Mouse (Mus musculus) heart, adult 18-20 months (tissue): ENCODE results near the gene Nkx2-2. TPM values are rescaled to one million over a fixed set of nuclear protein-coding genes. Genes with fewer than 3 reads are reported as not detected.

ENCODE experiments used
- DNase-seq, 2 experiments: peaks; one replicate each; pipeline ENCODE4 v3.0.0; 2021 to 2022; ENCODE audit warnings: mixed read lengths in 1 of 2
- long read RNA-seq, 2 experiments: library from polyadenylated mRNA; stranded (forward); transcript quantifications; one replicate each; pipeline ENCODE4 v2.0.0; 2021
- total RNA-seq, 2 experiments: library from RNA; stranded (reverse); gene quantifications; 2 replicates each; pipeline ENCODE4 v1.2.3; 2021

Nkx2-2 gene
- not detected for total RNA-seq
- long read RNA-seq, experiment 1, result 0 reads
- long read RNA-seq, experiment 2, result 0 reads

DNA sequence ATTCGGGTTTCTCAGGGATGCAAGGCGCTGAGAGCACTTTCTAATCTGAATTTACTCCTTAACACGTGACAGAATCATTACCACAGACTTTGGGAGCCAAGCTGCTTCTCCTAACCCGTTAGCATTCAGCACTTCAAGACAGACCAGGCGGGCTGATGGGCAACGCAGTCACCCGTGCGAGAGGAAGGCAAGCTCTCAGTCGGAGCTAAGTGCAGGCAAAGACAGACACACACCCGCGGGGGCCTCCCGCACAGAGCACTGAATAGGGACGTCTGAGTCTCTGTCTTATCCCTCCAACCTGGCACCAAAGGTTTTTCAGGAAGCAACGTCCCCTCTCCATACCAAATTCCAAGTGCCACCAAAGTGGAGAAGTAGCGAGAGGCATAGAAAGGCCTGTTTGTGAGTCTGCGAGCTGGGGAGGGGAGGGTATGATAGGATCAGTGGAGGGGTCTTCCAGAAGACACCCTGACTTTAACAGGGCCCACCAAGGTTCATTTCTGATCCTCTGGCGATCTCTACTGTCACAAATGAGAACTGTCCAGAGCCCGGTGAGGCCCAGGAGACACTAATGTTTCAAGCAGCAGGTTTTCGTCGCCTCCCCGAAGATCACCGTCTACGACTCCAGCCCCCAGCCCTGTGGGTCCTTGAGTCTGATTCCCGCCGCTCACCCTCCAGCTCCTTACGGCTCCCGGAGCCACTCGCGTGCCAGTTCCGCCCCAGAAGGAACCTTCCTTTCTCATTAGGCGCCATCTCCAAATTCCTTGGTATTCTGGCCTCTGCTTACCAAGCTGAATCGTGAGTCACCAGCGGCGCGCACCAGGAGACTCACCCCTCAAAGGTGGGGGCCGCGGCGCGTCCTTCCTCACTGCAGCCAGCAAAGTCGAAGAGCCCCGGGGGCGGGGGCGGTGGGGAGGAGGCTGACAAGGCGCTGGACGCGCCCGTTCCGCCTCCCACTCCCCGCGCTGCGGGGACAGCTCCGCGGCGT, at the start of gene Nkx2-2:
Nkx2-2 (minus strand) TSS at position 973 of the 985 bp plus-strand sequence.
- no peak for DNase-seq

DNA sequence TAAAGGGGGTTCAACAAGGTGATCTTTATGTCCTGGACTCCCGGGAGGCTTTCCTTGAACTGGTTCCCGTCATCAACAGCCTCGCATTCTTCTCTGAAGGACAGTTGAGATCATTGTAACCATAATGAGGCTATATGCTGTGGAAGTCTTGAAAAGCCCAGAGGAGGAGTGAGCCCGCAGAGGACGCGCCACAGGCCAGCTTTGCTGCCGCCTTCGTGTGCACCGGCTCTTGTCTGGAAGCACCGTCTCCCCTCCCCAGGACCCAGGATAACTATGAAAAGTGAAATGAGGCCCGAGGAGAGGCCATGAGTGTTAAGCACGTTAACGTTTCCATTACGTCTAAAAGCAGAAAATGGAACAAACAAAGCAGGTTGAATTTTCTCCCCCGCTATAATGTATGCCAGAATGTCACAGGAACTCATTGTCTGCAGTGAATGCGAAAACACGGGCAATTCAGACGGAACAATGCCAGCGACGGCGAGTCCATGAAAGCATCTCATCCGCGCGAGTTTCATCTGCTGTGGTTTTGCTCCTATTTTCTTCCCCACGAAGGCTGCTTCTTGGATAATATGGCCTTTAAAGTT, 41.8 kb upstream of the Nkx2-2 start:
- no peak for DNase-seq

DNA sequence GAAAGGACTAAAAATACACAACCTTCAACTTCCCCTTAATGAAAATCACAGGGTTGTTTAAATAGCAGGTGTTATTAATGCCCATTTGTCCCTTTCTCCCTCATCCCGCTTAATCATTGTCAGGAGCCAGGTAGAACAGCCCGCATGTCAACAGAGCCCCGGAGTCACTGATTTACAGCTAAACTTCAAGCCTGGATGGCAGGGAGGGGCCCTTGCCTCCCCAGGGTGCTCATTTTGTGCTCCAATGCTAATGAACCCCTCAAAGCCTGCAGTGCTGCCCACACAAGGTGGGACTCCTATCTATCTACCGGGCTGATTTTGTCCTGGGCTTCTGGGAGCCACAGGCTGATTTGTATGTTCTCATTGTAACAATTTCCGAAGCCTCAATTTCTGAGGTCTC, 37.1 kb upstream of the Nkx2-2 start:
- no peak for DNase-seq

DNA sequence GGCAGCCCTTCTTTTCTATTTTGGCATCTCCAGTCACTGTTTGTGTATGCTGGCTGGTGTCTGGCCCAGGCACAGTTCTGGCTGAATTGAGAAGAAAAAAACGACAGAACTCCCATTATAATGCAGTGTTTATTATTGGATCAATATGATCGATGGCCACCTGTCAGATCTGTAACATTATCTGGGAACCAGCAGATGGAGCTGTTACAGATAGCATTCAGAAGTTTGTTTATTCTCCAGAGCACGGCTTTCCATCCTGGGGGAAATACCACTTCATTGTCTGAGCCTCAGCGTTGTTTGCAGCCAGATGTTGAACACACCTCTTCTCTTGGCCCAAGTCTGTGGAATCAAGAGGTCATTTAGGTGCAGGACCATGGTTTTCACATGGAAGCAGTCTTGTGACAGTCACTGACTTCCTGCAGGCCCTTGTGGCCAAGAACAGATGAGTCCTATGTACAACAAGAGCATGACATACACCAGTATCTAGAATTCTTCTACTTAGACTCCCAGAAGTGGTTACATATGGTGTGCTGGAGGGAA, 11.1 kb upstream of the Nkx2-2 start:
- DNase-seq, result no peak

DNA sequence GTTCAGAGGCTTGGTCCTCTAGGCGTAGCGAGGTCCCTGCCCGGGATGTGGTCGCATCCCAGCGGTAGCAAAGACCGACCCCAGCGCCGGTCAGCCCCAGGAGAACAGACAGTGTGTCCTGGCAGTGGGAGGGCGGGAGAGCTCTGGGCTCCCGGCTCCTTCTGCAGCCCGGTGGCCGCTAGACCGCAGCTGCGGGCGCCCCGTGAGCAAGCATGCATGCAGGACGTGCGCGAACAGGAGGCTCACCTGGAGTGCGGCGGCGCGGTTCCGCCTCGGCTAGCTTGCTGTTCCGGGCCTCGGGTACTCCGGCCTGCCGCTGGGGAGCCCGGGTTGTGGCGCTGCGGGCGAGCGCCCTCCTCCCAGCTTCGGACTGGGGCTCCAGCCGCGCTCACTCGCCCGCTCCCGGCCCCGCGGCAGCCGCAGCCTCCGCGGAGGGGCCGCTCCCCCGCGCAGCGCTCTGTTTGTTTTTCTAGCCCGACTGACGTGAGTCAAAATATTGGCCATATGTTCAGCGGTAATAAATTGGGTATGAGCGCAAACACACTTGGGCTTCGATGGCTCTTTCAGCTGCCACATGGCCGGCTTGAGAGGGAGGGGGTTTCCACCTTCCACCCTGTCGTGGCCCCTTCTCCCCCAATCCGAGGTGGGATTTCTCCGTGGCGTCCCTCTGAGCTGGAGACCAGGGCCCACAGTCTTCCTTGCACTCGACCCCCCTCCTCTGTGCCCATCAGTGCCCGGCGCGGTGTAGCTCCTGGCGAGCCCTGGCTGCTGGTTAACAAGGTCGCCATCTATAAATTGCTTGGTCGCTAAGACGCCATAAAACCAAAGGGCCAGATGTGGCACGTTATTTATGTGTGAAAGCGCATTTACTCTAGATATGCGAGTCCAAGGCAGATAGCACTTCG, 920 bp upstream of the Nkx2-2 start:
- no peak for DNase-seq

DNA sequence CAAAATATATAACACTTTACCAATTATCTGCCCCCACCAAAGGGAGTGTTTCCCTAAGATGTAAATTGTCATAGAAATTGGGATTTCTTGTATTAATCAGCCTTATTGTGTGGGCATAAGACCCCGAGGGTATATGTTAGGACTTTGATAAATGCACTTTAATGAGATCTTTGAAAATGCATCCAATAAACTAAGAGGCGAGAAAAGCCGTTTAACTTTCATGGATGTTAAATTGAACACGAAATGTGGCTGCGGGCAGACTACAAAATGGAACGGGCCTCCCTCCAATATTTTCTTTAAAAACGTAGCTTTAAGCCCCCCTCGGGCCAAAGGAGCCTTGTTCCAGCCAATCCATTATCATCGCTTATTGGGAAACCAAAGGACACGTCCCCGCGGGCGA, 1.3 kb downstream of the Nkx2-2 start:
- DNase-seq, result no peak

DNA sequence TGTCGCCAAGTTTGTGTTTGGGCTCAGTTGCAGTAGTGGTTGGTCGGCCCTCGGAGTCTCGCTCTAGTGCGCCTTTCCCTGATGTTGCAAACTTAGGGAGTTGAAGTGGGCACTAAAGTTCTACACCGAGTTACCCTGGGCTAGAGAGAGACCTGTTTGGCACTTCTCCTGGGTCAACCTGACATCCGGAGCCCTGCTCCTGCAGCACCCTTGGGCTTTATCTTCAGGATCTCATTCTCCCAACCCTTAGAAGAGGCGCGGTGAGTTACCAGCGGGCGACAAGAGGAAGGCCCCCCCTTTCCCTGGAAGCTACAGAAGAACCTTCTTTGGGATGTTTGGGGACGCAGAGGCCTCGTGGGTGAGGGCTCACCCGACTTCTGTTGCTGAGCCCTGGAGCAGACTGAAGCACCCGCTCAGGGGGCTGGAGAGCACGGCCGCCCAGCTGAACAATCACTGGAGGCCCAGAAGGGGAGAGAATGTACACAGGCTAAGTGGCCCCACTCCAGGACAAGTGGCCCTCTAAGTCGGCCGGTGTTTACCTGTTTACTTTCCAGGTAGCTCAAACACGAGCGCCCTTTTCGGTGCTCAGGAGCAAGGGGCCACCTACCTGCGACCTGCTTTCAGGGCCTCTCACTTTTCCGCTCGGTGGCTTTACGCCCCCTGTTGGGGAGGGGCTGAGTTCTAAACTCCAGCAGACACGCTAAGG, 3.6 kb downstream of the Nkx2-2 start:
- DNase-seq, result no peak

DNA sequence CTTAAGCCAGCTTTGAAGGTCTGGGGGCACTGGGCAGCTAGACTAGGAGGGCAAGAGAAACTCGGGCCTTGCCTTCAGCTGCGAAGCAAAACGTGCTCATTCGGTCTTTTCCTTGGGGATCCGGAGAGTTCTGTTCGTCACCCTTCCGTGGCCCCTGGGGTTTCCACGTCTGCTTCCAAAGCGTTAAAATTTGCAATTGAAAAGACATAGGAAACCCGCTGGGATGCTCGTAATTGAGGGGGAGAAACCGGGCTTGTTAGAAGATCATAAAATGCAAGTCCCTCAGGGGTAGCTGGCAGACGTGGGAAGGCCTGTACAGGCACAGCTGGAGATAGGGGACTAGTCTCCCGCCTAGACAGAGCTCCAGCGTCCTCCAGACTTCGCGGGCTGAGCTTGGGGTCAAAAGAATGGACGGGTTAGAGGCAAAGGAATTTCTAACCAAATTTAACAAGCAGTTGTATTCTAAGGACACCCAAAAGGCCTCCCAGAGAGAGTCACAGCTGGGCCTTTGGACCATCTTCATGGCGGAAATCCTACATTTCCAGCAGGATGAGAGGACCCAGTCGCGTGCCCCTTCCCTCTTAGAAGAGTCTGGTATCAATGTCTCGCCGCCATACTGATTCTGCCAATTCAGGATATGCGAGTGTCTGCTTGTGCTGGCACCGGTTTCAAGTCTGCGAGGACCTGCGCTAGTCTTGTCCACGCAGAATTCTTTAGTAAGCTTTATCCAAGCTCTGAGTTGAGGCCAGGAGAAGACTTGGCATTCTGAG, 4.3 kb downstream of the Nkx2-2 start:
- no peak for DNase-seq

DNA sequence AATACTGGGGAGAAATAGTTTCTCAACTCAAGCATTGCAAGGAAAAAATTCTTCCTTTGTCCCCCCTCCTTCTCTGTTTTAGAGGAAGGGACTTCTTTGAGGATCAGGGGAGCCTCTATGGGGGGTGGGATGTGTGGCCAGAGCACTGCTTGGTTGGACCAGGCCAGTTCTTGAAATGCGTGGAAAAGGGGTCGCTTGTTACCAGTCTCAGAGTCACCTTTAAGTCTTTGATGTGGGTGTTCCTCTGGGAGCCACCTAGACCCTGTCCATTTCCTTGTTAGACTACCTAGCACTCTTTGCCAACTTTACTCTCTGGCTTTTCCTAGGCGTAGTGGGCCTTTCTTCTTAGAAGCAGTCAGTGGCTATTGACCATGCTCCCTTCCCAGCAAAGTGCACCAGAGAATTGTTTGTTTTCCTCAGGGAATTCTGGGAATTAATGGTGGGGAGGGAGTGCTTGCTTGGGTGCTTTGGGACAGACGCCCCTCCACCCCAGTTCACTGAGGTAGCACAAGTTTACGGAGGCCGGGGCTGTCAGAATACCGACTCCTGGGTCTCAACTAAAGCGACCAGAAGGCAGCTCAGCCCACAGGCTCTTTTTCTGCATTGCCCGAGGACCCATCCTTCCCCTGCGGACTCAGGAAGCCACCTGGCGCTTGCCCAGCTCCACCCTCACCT, 5.0 kb downstream of the Nkx2-2 start:
- DNase-seq, result no peak

DNA sequence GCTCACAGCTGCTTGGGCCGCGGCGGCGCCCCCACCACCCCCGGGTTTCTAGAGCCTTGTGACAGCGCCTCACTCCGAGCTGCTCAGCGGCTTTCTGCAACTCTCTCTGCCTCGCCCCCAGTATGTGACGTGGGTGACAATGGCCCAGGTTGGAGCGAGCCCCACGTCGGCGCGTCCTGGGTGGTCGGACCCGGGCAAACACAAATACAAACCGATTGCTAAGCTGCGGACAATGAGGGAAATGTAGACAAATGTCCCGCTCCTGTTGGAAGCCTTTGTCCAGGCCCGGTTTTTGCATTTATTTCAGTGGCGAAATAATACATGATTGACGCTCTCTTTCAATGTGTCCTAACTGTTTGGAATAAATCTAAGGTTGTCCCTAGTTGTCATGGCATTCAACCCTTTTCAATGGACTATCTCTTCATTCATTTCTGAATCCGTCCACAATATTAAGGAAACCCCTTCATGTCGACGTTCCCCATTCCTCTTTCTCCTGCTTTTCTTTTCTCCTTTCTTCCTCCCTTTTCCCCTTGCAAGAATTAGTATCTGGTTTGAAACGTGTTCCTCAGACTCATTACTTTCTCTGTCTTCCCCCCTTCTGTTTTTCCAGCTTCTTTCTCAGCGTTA, 5.9 kb downstream of the Nkx2-2 start:
- DNase-seq, result no peak

DNA sequence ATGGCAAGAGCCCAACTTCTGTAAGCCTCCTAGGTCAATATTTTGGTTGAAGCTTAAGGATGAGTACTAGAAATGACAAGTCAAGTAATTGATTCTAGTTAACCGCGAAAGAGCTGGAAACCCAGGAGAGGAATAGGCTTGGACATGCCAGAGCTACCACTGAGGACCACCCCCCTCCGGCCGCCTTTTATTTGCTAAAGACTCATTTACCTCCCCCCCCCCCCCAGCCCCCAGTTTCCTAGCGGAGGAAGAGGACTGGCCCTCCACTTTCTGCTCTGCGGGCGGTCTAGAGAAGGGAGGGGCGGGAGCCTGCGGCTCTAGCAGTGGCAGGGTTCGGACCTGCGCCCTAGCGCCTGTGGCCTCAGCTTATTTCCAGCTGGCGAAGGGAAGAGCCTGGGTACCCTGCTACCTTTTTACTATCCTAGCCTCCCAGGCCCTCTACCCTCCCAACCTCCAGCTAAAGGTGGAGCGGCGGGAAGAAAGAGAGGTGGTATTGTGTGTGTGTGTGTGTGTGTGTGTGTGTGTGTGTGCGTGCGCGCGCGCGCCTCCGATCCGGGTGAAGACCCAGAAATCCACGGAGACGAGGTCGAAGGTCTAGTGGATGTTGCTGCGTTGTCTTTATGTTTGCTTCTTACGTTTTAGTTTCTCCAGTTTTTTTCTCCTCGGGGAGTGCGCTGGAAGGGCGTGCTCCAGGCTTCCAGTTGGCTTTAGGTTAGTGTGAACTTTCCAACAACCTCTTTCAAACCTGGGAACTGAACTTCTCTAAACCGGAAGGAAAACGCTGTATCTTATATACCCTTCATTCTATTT, 6.8 kb downstream of the Nkx2-2 start:
- DNase-seq, result no peak

DNA sequence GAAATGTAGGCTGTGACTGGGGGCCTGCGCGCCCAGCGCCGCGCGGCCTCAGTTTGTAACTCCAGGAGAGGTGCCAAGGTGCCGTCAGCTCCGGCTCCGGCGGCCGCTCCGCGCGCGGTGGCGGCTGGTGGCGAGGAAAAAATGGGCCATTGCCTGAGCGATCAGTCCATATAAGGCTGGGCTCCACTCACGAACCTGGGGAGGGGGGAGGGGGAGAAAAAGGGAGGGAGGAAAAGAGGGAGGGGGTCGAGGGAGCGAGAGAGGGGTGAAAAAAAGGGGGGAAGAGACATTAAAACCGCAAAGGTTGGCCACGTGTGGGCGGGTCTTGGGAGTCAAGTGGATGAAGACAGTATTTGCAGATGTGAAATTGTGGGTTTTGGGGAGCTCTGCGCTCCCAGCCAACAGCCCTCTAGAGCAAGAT, 7.8 kb downstream of the Nkx2-2 start:
- DNase-seq, result no peak

DNA sequence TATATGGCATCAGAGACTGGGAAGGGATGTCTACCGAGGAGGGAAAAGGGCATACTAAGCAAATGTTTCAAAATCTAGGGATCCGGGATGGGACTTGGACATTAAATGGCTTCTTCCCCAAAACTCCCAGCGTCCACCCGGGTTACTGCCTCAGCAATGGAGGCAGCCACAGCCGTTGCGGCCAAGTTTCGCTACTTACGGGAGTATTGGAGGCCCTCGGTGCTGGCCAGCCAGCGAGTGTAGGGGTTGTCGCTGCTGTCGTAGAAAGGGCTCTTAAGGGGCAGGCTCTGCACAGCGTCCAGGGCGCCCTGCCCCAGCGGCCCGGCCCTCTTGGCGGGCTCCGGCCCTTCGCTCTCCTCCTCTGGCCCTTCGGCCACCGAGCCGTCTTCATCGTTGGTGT, 8.5 kb downstream of the Nkx2-2 start:
- no peak for DNase-seq

DNA sequence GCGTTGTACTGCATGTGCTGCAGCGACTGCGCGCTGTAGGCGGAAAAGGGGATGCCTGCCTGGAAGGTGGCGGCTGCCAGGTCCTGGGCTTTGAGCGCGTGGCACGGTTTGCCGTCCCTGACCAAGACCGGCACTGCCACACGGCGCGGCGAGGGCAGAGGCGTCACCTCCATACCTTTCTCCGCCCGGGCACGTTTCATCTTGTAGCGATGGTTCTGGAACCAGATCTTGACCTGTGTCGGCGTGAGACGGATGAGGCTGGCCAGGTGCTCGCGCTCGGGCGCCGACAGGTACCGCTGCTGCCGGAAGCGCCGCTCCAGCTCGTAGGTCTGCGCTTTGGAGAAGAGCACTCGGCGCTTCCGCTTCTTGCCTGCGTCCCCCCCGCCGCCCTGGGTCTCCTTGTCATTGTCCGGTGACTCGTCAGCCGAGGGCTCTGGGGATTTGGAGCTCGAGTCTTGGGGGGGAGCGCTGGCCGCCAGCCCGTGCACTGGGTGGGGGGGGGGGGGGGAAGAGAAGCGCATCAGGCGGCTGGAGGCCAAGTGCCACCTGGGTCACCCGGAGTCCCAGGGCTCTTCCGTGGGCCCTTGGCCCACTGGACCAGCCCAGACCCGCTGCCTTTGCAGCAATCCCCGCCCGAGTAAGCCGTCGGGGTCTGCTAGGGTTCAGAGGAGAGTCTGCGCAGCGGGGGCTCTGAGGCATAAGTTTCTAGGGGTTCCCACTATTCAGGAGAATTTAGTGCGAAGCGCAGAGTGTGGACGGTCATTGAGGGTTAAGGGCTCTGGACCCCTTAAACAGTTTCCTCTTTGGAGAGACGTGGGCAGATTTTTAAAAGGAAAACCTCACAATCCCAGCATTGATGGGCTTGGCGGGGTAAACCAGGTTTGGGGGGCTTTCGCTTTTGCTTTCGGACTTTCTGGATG, 9.7 kb downstream of the Nkx2-2 start:
- DNase-seq, result no peak

DNA sequence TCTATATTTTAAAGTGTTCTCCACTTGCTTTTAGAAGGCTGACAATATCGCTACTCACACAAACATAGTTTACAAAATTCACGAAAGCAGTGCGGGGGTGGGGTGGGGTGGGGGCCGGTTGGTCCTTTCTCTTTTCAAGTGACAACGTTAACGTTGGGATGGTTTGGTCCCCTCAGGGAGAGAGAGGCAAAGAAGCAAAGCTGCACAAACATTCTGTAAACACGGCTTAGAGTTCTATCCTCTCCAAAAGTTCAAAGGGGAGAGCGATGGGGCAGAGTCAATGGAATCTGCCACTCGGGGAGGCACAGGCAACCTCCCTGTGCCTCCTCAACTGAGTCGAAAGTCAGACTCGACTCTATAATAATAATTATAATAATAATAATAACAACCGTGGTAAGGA, 10.5 kb downstream of the Nkx2-2 start:
- DNase-seq, result no peak

DNA sequence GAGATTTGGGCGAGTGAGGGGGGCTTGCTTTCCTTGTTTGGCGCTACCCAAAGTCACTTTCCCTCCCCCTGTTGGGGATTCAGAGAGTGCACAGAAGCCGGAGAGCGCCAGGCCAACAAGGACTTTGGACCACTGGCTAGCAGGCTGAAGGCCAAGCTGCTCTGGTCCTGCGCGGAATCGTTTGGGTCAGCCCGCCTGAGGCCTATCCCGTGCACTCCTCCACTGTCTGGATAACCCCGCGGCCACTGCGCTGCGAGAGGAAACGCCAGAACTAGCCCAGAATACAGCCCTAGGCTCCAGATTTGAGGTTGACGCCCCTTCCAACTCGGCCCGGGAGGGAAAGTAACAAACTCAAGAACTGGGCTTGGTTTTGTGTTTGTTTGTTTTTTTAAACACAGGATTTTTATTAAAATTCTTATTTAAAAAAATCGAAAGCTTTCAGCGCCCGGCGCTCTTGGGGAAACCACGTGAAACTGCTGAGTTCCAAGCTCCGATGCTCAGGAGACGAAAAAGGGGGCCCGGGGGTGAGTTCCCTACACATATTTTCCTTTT, 11.3 kb downstream of the Nkx2-2 start:
- no peak for DNase-seq
